Mouse (Mus musculus) gastrocnemius, postnatal 14 days (tissue): ENCODE measurements at regions not wholly inside any gene's neighbourhood (a gene's known extent, or its start where the extent isn't known, plus 50 kb on each side); places are given as distances from the start of the nearest gene placed in this dataset.

Experiments used
- DNase-seq: peaks from one replicate; pipeline ENCODE4 v3.0.0; 2021; ENCODE audit warnings: mixed read lengths
- intact Hi-C: fragments of 180-260 bp; cut with DNase I; formaldehyde crosslinking; loops from one replicate; pipeline ENCODE4 v1.15.1; 2025; ENCODE audit warnings: low total_unique reads
- microRNA-seq, 2 experiments: library from miRNA; unstranded; fragments of <30 nt; microRNA quantifications; one replicate each; pipeline ENCODE4 v1.2.0; 2021

DNA sequence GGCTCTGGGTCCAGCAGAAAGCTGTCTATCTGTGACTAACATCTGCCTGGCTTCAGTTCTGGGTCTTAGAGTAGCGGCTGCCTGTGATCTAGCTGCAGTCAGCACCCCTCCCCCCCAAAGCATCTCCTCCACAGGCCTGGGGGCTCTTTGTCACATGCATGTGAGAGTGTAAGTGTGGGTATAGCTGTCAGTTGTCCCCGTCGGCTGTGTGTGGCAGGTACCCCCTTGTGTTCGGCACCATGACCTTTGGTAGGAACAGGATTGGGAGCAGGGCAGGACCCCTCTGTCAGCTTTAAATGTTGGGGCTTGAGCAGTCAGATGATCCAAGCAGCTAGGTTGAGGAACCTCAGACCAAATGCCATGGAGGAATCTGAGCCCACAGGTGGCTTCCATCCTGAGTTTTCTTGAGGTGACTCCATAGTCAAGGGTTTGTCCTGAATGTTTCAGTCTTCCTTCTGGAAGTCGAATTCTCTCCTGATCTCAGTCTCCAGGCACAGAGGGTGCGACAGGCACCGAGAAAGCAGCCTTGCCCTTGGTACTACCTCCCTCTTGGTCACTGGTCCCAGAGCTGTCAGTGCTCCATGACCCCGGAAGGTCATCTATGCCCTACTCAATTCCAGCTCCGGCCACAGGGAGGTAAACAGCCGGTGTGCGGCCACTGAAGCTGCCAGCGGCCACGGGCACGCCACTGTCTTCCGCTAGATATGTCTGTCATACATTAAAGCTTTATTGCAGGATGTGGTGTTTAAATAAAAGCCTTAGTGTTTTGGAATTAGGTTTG, 55.9 kb upstream of the Gata5 start:
- no peak for DNase-seq
- intact Hi-C loops: no loop called here

DNA sequence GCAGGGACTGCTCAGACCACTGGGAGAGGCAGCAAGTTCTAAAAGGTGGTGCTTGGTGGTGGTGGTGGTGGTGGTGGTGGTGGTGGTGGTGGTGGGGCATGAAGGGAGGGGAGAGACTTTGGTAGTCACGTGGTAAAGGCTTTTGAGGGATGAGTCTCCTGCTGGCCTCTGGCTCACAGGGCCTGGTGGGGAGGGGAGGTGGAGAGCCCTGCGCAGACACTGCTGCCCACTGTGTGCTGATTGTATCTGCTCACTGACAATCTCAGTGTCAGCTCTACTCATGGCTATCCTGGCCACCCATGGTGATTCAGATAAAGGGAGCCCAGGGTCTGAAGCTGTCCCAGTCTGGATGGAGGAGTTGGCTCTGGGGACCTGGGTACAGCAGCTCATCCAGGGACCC, 55.0 kb upstream of the Gata5 start:
- no peak for DNase-seq
- intact Hi-C loops: no loop called here

DNA sequence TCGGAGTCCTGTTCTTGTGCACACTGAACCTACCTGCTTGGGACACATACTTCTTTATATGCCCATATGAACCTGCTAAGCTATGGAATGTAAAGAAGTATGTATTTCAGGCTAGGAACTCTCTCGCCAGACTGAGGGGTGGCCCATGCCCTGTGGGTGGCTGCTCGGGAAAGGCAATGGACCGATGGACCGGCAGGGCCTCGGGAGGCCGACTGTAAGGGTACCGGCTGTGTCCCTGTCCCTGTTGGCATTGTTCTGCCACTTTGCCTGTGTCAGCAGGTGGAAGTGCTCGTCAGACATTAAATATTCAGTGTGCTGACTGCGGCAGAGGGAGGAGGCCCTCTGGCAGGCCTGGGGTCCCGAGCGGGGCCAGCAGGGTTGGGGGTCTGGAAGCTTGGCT, 54.5 kb upstream of the Gata5 start:
- no peak for DNase-seq
- intact Hi-C loops: no loop called here

DNA sequence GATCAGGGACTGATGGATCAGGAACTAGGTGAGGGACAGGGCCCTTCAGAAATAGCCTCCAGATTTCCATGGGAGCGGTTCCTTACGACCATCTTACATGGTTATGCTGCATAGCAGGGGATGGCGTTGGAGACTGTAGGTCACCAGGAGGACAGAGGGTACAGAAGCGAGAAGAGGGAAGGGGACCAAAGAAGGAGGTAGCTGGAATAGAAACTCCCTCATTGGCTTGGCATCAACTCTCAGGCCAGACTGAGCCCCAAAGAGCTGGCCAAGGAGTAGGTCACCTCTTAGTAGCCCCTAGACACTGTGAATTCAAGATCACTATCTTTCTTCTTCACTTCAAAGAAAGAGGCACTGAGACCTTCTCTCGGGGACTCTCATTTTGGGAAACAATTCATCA, 53.6 kb upstream of the Gata5 start:
- intact Hi-C loops: no loop called here
- DNase-seq: no peak

DNA sequence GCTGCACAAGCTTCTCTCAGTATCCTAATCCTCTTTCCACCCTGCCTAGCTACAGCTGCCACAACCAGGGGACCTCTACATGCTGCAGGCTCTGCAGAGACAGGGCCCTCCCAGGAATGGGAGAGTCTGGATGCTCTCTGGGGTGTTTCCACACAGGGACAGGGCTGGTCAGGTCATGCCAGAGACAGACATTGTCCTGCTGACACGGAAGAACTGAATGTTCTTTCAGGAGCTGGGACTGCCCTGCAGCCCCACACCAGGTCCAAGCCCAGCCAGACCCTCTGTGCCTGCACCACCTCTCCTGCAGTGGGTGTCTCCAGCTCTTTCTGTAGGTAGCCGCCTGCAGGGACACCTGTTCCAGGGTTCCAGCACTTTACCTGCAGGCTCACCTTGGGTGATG, 52.8 kb upstream of the Gata5 start:
- no peak for DNase-seq
- intact Hi-C loops: no loop called here

DNA sequence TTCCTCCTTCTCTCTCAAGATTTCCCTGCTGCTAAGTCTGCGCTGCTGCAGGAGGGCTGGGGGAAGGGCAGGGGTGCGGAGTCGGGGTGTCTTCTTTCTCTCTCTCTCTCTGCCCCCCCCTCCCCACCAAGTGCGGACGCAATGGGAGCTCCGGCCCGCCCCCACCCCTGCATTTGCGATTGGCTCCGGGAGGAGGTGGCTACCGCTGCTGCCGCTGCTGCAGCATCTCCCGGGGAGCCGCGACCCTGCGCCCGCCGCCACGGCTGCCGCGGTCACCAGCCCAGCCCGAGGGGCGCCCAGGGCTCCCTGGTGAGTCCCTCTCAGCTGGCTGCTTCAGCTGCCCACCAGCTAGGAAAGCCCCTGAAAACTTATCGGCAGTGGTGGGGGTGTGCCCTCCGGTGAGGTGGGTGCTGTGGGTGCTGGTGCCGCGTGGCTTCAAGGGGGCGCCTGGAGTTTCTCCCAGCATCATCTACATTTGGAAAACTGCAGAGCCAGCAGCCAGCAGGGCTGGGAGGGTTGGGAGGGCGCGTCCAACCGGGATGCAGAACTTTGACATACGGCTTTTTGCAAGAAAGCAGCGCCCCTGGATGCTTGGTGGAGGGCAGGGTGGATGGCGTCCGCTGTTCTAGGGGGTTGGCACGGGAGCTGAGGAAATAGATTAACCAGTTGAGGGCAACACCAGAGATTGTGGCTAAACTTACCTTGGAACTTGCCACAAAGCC, 51.6 kb upstream of the Gata5 start:
- intact Hi-C loops: no loop called here
- no peak for DNase-seq

DNA sequence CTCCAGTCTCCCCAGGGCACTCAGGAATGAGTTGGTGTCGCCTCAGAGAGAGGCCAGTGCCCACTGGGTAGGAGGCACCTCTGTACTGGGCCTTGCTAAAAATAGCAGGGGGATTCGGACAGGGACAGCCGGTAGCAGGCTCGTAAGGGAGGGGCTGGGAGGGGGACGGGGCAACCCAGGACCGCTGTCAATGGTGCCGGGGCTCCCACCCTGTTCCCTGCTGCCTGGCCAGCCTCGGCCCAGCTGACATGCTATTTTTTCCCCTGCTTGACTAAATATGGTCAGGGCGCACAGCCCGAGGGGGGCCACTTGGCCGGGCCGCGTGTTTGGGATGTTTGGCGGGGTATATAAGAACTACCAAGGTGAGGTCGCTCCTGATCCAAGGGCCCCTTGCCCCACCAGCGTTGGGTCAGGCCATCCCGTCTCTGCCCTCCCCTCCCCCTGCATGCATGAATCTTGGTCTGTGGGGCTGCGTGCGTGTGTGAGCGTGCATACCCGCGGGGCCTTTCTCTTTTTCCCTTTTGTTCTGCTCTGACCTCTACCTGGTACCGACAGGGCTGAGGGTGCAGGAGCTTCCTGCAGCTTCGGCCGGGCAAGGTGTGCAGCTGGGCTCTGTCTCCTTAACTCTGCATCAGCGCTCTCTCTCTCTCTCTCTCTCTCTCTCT, 50.9 kb upstream of the Gata5 start:
- peak; percentile 84 for DNase-seq
- intact Hi-C loops: no loop called here

Small RNA genes lying in the stretch of these regions (microRNA-seq; reads per million reads assigned to microRNA genes)
- gene Mir133a-2 (2.5 to 2.9 reads per million in 2 experiments), gene Mir1a-1 (11.8 to 20.5 reads per million in 2 experiments)
